Mouse (Mus musculus): ENCODE results near the gene Elf2. TPM values are rescaled to one million over a fixed set of nuclear protein-coding genes. Genes with fewer than 3 reads are reported as not detected.
A peak's percentile ranks its signal among the peaks of the same experiment; 100 is the strongest.

Elf2 gene
- polyA plus RNA-seq, 1 experiment, result 87.8 TPM

- no peak for TF ChIP-seq CTCF (IDR thresholded peaks at IDR 0.05; ENCODE audit: control insufficient read depth, insufficient read depth, insufficient replicate concordance, low read depth, low read length)
- no peak for TF ChIP-seq POLR2A (IDR thresholded peaks at IDR 0.05; ENCODE audit: control insufficient read depth, low read depth, low read length)
- peak overlapping the region; percentile 67 for H3K27ac ChIP-seq (ENCODE audit: control insufficient read depth, insufficient read depth, low read depth, low read length)
- H3K36me3 ChIP-seq (ENCODE audit: control insufficient read depth, insufficient read depth, low read length), result no peaks in the 10 kb centered on the region
- H3K4me1 ChIP-seq (ENCODE audit: control insufficient read depth, insufficient read depth, low read length), result peaks cover 11% of the 10 kb centered on the region
- H3K4me3 ChIP-seq (ENCODE audit: control insufficient read depth, low read depth, low read length), result peak overlapping the region; percentile 83
- no peaks in the 10 kb centered on the region for H3K27me3 ChIP-seq (ENCODE audit: control insufficient read depth, insufficient read depth, low read length)
Measured at GRCm38 (mm10) chr3:51339734-51340551, 520 bp downstream of the Elf2 start.

DNA sequence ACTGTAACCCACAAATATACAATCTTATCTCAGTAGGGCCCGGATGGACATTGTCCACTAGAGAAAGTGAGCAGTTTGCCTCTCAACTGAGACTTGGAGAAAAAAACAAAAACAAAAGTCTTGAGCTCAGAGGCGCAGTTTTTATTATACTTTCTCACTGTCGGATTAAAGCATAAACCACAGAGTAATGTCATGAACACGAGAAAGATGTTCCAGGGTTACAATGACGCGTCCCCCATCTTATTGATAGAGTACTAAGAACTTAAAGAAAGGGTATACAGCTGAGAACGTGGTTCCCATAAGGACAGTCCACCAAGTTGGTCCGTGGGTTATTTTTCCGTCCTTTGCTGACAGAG, 1.1 kb downstream of the Elf2 start:
- H3K27me3 ChIP-seq (ENCODE audit: control insufficient read depth, insufficient read depth, low read length), result no peaks in the 10 kb centered on the region
- no peaks in the 10 kb centered on the region for H3K36me3 ChIP-seq (ENCODE audit: control insufficient read depth, insufficient read depth, low read length)
- H3K4me1 ChIP-seq (ENCODE audit: control insufficient read depth, insufficient read depth, low read length), result peaks cover 11% of the 10 kb centered on the region
- H3K4me3 ChIP-seq (ENCODE audit: control insufficient read depth, low read depth, low read length), result peak overlapping the region; percentile 83
- TF ChIP-seq POLR2A (IDR thresholded peaks at IDR 0.05; ENCODE audit: control insufficient read depth, low read depth, low read length), result no peak
- H3K27ac ChIP-seq (ENCODE audit: control insufficient read depth, insufficient read depth, low read depth, low read length), result peak overlapping the region; percentile 41; the same call in 1 of the 2 replicates

DNA sequence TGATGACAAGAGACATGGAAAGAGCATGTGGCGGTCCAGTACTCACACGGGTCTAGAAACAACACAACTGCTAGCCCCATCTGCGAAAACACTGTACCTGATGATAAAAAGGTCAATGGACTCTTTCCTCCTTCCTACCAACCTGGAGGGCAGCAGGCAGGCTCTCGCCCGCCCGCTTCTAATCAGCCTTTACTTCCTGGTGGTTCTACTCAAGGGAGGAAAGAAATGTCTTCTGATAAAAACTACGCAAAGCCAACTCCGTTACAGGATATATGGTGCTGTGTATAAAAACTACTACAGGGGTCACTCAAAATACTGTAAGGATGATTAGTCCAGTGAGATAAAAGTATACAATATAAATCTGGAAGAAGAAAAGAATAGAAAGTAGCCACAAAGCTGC, 5.1 kb downstream of the Elf2 start:
- Histone ChIP-seq H3K27ac (ENCODE audit: control insufficient read depth, insufficient read depth, low read depth, low read length) (no peak overlapping the region), H3K36me3 (ENCODE audit: control insufficient read depth, insufficient read depth, low read length) (no peaks in the 10 kb centered on the region; the same call in 1 of the 2 replicates), H3K4me3 (ENCODE audit: control insufficient read depth, low read depth, low read length) (no peak overlapping the region), H3K4me1 (ENCODE audit: control insufficient read depth, insufficient read depth, low read length) (peaks cover 12% of the 10 kb centered on the region), H3K27me3 (ENCODE audit: control insufficient read depth, insufficient read depth, low read length) (no peaks in the 10 kb centered on the region)
- no peak for TF ChIP-seq POLR2A (IDR thresholded peaks at IDR 0.05; ENCODE audit: control insufficient read depth, low read depth, low read length)
- no peak for TF ChIP-seq CTCF (IDR thresholded peaks at IDR 0.05; ENCODE audit: control insufficient read depth, insufficient read depth, insufficient replicate concordance, low read depth, low read length)

DNA sequence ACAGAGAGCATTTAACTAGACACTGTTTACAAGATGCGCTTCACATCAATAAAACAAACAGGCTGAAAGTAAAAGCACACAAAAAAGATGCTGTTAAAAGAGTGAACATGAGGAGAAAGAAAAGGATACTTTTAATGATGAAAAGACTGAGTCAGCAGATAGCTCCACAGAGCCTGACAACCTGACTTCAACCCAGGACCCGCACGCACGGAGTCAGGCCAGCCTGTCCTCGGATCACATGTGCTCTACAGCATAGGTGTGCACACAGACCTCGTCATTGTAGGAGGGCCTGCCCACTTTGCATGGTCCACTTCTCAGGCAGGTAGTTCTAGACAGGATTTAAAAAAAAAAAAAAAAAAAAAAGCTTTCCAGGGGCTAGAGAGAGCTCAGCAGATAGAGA, 6.5 kb downstream of the Elf2 start:
- Histone ChIP-seq H3K4me3 (ENCODE audit: control insufficient read depth, low read depth, low read length) (no peak overlapping the region), H3K27ac (ENCODE audit: control insufficient read depth, insufficient read depth, low read depth, low read length) (no peak overlapping the region)
- TF ChIP-seq CTCF (IDR thresholded peaks at IDR 0.05; ENCODE audit: control insufficient read depth, insufficient read depth, insufficient replicate concordance, low read depth, low read length) (no peak), POLR2A (IDR thresholded peaks at IDR 0.05; ENCODE audit: control insufficient read depth, low read depth, low read length) (peak; percentile 20; the same call in 1 of the 2 replicates)

DNA sequence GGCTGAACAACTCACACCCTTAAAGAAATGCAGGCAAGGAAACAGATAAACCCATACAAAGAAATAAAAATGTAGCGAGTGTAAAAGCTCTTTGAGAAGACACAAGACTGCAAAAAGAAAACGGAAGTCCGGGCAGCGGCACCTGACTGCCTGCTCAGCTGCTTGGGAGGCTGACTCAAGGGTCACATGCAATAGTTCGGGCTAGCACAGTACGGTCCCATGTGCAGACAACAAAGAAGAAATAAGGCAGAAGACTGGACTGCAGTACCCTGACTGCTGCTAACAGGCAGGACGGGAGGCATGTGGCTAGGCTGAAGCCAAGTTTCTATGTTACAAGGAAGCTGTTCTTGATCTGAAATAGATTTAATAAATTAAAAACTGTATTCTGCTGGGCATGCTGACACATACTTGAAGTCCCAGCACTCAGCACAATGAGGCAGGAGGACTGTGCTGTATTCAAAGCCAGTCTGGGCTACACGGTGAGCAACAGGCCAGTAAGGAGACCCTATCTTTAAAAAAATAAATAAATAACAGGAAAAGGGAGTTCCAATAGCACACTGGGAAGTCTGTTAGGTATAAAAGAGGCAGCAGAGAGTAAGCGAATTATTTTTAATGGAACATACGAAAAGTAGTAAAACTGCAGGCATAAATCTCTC, 7.1 kb downstream of the Elf2 start:
- no peak for TF ChIP-seq CTCF (IDR thresholded peaks at IDR 0.05; ENCODE audit: control insufficient read depth, insufficient read depth, insufficient replicate concordance, low read depth, low read length)
- no peak for TF ChIP-seq POLR2A (IDR thresholded peaks at IDR 0.05; ENCODE audit: control insufficient read depth, low read depth, low read length)
- Histone ChIP-seq H3K4me1 (ENCODE audit: control insufficient read depth, insufficient read depth, low read length) (peaks cover 11% of the 10 kb centered on the region), H3K36me3 (ENCODE audit: control insufficient read depth, insufficient read depth, low read length) (no peaks in the 10 kb centered on the region; the same call in 1 of the 2 replicates), H3K27ac (ENCODE audit: control insufficient read depth, insufficient read depth, low read depth, low read length) (peak overlapping the region; percentile 39), H3K4me3 (ENCODE audit: control insufficient read depth, low read depth, low read length) (0 out of 2 replicates have a peak overlapping the region, but pooled peaks have one; percentile 1), H3K27me3 (ENCODE audit: control insufficient read depth, insufficient read depth, low read length) (no peaks in the 10 kb centered on the region)

More for the DNA sequence above, 6.5 kb downstream of the Elf2 start:
- no peaks in the 10 kb centered on the region for H3K27me3 ChIP-seq (ENCODE audit: control insufficient read depth, insufficient read depth, low read length)
- H3K4me1 ChIP-seq (ENCODE audit: control insufficient read depth, insufficient read depth, low read length), result peaks cover 14% of the 10 kb centered on the region
- H3K36me3 ChIP-seq (ENCODE audit: control insufficient read depth, insufficient read depth, low read length), result no peaks in the 10 kb centered on the region; the same call in 1 of the 2 replicates

DNA sequence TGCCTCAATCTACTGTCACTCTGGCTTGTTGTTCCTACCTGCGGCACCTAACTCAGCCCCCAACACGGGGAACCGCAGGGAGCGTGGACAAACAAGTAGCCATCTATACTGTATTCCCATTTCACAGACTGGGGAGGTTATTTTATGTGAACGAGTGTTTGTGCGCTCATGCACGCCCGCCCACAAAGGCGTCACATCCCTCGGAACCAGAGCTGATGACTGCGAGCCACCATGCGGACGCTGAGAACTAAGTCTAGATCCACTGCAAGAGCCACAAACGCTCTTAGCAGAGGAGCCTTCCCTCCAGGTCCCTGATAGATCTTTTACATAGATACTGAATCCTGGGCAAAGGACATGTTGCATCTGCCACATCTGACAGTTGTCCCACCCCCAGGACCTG, 10.4 kb downstream of the Elf2 start:
- H3K4me1 ChIP-seq (ENCODE audit: control insufficient read depth, insufficient read depth, low read length), result peaks cover 10% of the 10 kb centered on the region
- no peak overlapping the region for H3K4me3 ChIP-seq (ENCODE audit: control insufficient read depth, low read depth, low read length)
- H3K27ac ChIP-seq (ENCODE audit: control insufficient read depth, insufficient read depth, low read depth, low read length), result no peak overlapping the region
- TF ChIP-seq POLR2A (IDR thresholded peaks at IDR 0.05; ENCODE audit: control insufficient read depth, low read depth, low read length) (no peak), CTCF (IDR thresholded peaks at IDR 0.05; ENCODE audit: control insufficient read depth, insufficient read depth, insufficient replicate concordance, low read depth, low read length) (no peak)
- H3K36me3 ChIP-seq (ENCODE audit: control insufficient read depth, insufficient read depth, low read length), result no peaks in the 10 kb centered on the region; the same call in 1 of the 2 replicates
- no peaks in the 10 kb centered on the region for H3K27me3 ChIP-seq (ENCODE audit: control insufficient read depth, insufficient read depth, low read length)

DNA sequence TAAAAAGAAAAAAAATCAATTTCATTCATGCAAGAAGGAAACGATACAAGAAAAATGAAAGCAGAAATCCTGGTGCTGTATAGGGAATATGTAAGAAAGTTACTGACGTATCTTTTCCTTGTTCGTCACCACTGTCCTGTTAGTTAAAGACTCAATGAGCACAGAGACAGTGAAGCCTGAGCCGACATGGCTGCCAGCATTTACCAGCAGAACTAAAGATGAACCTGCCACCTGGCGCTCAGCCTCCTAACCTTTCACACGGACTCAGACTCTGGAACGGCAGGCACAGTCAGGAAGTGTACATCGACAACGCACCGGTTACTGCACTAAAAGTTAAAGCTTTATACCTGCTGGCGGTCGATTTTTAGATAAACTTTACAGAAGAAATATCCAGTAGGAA, 11.9 kb downstream of the Elf2 start:
- peaks cover 1% of the 10 kb centered on the region; the same call in 1 of the 2 replicates for H3K36me3 ChIP-seq (ENCODE audit: control insufficient read depth, insufficient read depth, low read length)
- H3K27me3 ChIP-seq (ENCODE audit: control insufficient read depth, insufficient read depth, low read length), result no peaks in the 10 kb centered on the region
- H3K4me3 ChIP-seq (ENCODE audit: control insufficient read depth, low read depth, low read length), result no peak overlapping the region
- TF ChIP-seq CTCF (IDR thresholded peaks at IDR 0.05; ENCODE audit: control insufficient read depth, insufficient read depth, insufficient replicate concordance, low read depth, low read length) (no peak), POLR2A (IDR thresholded peaks at IDR 0.05; ENCODE audit: control insufficient read depth, low read depth, low read length) (no peak)
- peaks cover 10% of the 10 kb centered on the region for H3K4me1 ChIP-seq (ENCODE audit: control insufficient read depth, insufficient read depth, low read length)
- no peak overlapping the region for H3K27ac ChIP-seq (ENCODE audit: control insufficient read depth, insufficient read depth, low read depth, low read length)

All from testis, adult 2 months (tissue).